Mouse (Mus musculus) heart, postnatal 0 days (tissue): Measurements from ENCODE around the gene Ddx21.

Experiments used
- CTCF ChIP-seq: IDR thresholded peaks from 2 replicates; pipeline ENCODE4 v1.5.1; 2016; ENCODE audit warnings: antibody characterized with exemption, control low read depth, low read depth
- EP300 ChIP-seq: IDR thresholded peaks from 2 replicates; pipeline ENCODE4 v1.6.1; 2016; ENCODE audit warnings: antibody characterized with exemption, low read depth

DNA sequence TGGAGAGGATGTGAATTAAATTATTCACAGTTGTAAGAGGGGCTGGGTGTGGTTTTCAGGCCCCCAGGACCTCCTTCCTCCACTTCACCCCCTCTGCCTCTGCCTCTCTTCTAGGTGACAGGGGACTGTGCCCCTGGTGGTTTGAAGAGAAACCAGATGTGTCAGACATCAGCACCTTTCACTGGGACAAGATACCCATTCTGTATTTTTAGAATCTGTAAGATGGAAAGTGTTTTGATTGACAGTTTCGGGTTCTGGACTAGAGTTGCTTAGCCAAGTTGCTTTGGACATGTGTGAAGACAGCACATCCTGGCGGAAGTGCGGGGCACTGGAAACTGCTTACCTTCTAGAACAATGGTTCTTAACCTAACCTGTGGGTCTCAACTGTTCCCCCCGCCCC, 57.8 kb downstream of the Ddx21 start:
- no peak; the same call in 1 of the 2 replicates for TF ChIP-seq CTCF
- TF ChIP-seq EP300: no peak
